Mouse (Mus musculus) myocyte (in vitro differentiated cells): ENCODE results near the gene Lrrc4. TPM values are rescaled to one million over a fixed set of nuclear protein-coding genes. Genes with fewer than 3 reads are reported as not detected.

Experiments
- H3K27me3 ChIP-seq: one replicate; pipeline ENCODE4 v1.6.1; 2011; ENCODE audit not compliant: control insufficient read depth, insufficient read depth, insufficient read length
- H3K36me3 ChIP-seq: one replicate; pipeline ENCODE4 v1.6.1; 2011; ENCODE audit not compliant: control insufficient read depth, insufficient read depth
- H3K4me2 ChIP-seq: one replicate; pipeline ENCODE4 v1.6.1; 2011; ENCODE audit warnings: low read depth, control low read depth
- H3K4me3 ChIP-seq: one replicate; pipeline ENCODE4 v1.5.1; 2011; ENCODE audit warnings: mild to moderate bottlenecking, control low read depth, moderate library complexity
- H3K79me2 ChIP-seq: one replicate; pipeline ENCODE4 v1.6.1; 2011; ENCODE audit not compliant: control insufficient read depth, insufficient read depth
- H3ac ChIP-seq: one replicate; pipeline ENCODE4 v1.6.1; 2011; ENCODE audit not compliant: control insufficient read depth, insufficient read length
- CEBPB ChIP-seq: IDR thresholded peaks from 2 replicates; pipeline ENCODE4 v1.6.1; 2011; ENCODE audit warnings: mild to moderate bottlenecking, moderate library complexity; ENCODE audit not compliant: poor library complexity, insufficient read depth, severe bottlenecking
- E2F4 ChIP-seq: IDR thresholded peaks from one replicate; pipeline ENCODE4 v1.6.1; 2011; ENCODE audit warnings: mild to moderate bottlenecking, control low read depth, moderate library complexity; ENCODE audit not compliant: insufficient read depth
- MAX ChIP-seq: IDR thresholded peaks from one replicate; pipeline ENCODE4 v1.6.1; 2011; ENCODE audit warnings: low read depth, mild to moderate bottlenecking, control low read depth
- MYOD1 ChIP-seq, 3 experiments: IDR thresholded peaks; one replicate each; pipeline ENCODE4 v1.6.1; 2011; ENCODE audit warnings: control low read depth in 2 of 3, low read depth in 2 of 3, mild to moderate bottlenecking in 2 of 3, moderate library complexity in 1 of 3; ENCODE audit not compliant: insufficient read length in 2 of 3, control insufficient read depth in 1 of 3
- MYOG ChIP-seq, 3 experiments: IDR thresholded peaks; one replicate each; pipeline ENCODE4 v1.6.1; 2011; ENCODE audit warnings: control low read depth in 2 of 3, low read depth in 2 of 3, mild to moderate bottlenecking in 2 of 3; ENCODE audit not compliant: insufficient read length in 2 of 3, control insufficient read depth in 1 of 3, insufficient read depth in 1 of 3
- POLR2A ChIP-seq: IDR thresholded peaks from one replicate; pipeline ENCODE4 v1.6.1; 2011; ENCODE audit warnings: low read depth, mild to moderate bottlenecking, control low read depth, moderate library complexity; ENCODE audit not compliant: insufficient read length
- POLR2AphosphoS2 ChIP-seq: IDR thresholded peaks from one replicate; pipeline ENCODE4 v1.6.1; 2011; ENCODE audit warnings: low read depth, control low read depth; ENCODE audit not compliant: insufficient read length
- REST ChIP-seq: IDR thresholded peaks from one replicate; pipeline ENCODE4 v1.6.1; 2011; ENCODE audit warnings: mild to moderate bottlenecking, control low read depth, moderate library complexity; ENCODE audit not compliant: insufficient read depth, insufficient read length
- SRF ChIP-seq: IDR thresholded peaks from one replicate; pipeline ENCODE4 v1.6.1; 2011; ENCODE audit warnings: low read depth; ENCODE audit not compliant: control insufficient read depth, insufficient read length
- TCF12 ChIP-seq: IDR thresholded peaks from one replicate; pipeline ENCODE4 v1.6.1; 2011; ENCODE audit warnings: mild to moderate bottlenecking, control low read depth; ENCODE audit not compliant: poor library complexity, insufficient read depth, severe bottlenecking
- TCF3 ChIP-seq: IDR thresholded peaks from one replicate; pipeline ENCODE4 v1.6.1; 2011; ENCODE audit warnings: low read depth, control low read depth; ENCODE audit not compliant: insufficient read length
- USF1 ChIP-seq: IDR thresholded peaks from one replicate; pipeline ENCODE4 v1.6.1; 2011; ENCODE audit warnings: low read depth, mild to moderate bottlenecking, control low read depth, moderate library complexity
- polyA plus RNA-seq: library from polyadenylated mRNA; unstranded; fragments of >200 nt; fragmentation: generic; extraction: Trizol; gene quantifications from one replicate; pipeline ENCODE4 v1.2.1, GENCODE M21; 2012; ENCODE audit warnings: missing spikeins

Lrrc4 gene
- polyA plus RNA-seq, 1 experiment = 0.72 TPM

GRCm38 (mm10) chr6:28871725-28872420, 40.3 kb upstream of the Lrrc4 start:
- no peak overlapping the region for H3ac ChIP-seq
- no peak for TF ChIP-seq TCF3
- TF ChIP-seq REST = no peak
- TF ChIP-seq TCF12 = no peak
- TF ChIP-seq E2F4 = no peak
- no peak for TF ChIP-seq POLR2AphosphoS2
- no peak for TF ChIP-seq MYOG (IDR thresholded peaks at IDR 0.05; ENCODE audit: control insufficient read depth in 1 of 3, insufficient read depth in 1 of 3, insufficient read length in 2 of 3, low read depth in 2 of 3)
- no peak for TF ChIP-seq CEBPB
- no peak for TF ChIP-seq MYOD1 (IDR thresholded peaks at IDR 0.05; ENCODE audit: control insufficient read depth in 1 of 3, insufficient read length in 2 of 3, low read depth in 2 of 3)
- no peak for TF ChIP-seq POLR2A
- no peak for TF ChIP-seq SRF
- no peak for TF ChIP-seq MAX
- no peak for TF ChIP-seq USF1

GRCm38 (mm10) chr6:28867516-28868251, 36.1 kb upstream of the Lrrc4 start:
- Histone ChIP-seq H3K4me3 (no peak overlapping the region), H3K4me2 (peak overlapping the region; percentile 50), H3K27me3 (no peaks in the 10 kb centered on the region), H3ac (no peak overlapping the region), H3K79me2 (peaks cover 5% of the 10 kb centered on the region), H3K36me3 (no peaks in the 10 kb centered on the region)
- no peak for TF ChIP-seq TCF3
- no peak for TF ChIP-seq MYOD1 (IDR thresholded peaks at IDR 0.05; ENCODE audit: control insufficient read depth in 1 of 3, insufficient read length in 2 of 3, low read depth in 2 of 3)
- no peak for TF ChIP-seq POLR2A
- TF ChIP-seq USF1 = no peak
- no peak for TF ChIP-seq MYOG (IDR thresholded peaks at IDR 0.05; ENCODE audit: control insufficient read depth in 1 of 3, insufficient read depth in 1 of 3, insufficient read length in 2 of 3, low read depth in 2 of 3)
- TF ChIP-seq REST = no peak
- TF ChIP-seq TCF12 = no peak
- TF ChIP-seq CEBPB = no peak
- no peak for TF ChIP-seq E2F4
- TF ChIP-seq MAX = no peak
- TF ChIP-seq SRF = no peak
- no peak for TF ChIP-seq POLR2AphosphoS2

More at GRCm38 (mm10) chr6:28871725-28872420, 40.3 kb upstream of the Lrrc4 start:
- H3K4me3 ChIP-seq = no peak overlapping the region
- H3K36me3 ChIP-seq = peaks cover 6% of the 10 kb centered on the region
- H3K27me3 ChIP-seq = no peaks in the 10 kb centered on the region
- no peak overlapping the region for H3K4me2 ChIP-seq
- peaks cover 5% of the 10 kb centered on the region for H3K79me2 ChIP-seq

GRCm38 (mm10) chr6:28866206-28866605, 34.7 kb upstream of the Lrrc4 start:
- H3K27me3 ChIP-seq = no peaks in the 10 kb centered on the region
- H3K79me2 ChIP-seq = peaks cover 5% of the 10 kb centered on the region
- no peak overlapping the region for H3ac ChIP-seq
- TF ChIP-seq E2F4 (no peak), TCF3 (no peak), SRF (no peak), CEBPB (no peak)
- peak overlapping the region; percentile 30 for H3K4me2 ChIP-seq
- no peak overlapping the region for H3K4me3 ChIP-seq
- H3K36me3 ChIP-seq = no peaks in the 10 kb centered on the region

- Histone ChIP-seq H3K4me2 (no peak overlapping the region), H3K36me3 (no peaks in the 10 kb centered on the region), H3K79me2 (peaks cover 5% of the 10 kb centered on the region), H3K4me3 (no peak overlapping the region), H3ac (no peak overlapping the region), H3K27me3 (no peaks in the 10 kb centered on the region)
- TF ChIP-seq TCF3 (no peak), SRF (no peak), E2F4 (no peak), USF1 (no peak), POLR2AphosphoS2 (no peak), MAX (no peak), MYOD1 (IDR thresholded peaks at IDR 0.05; ENCODE audit: control insufficient read depth in 1 of 3, insufficient read length in 2 of 3, low read depth in 2 of 3) (no peak), CEBPB (no peak), POLR2A (no peak), TCF12 (no peak), REST (no peak)
Observed at GRCm38 (mm10) chr6:28865112-28865511, 33.6 kb upstream of the Lrrc4 start.

- Histone ChIP-seq H3ac (no peak overlapping the region), H3K4me2 (no peak overlapping the region), H3K4me3 (no peak overlapping the region), H3K27me3 (no peaks in the 10 kb centered on the region), H3K79me2 (peaks cover 5% of the 10 kb centered on the region), H3K36me3 (no peaks in the 10 kb centered on the region)
- TF ChIP-seq E2F4 = no peak
- no peak for TF ChIP-seq TCF12
- no peak for TF ChIP-seq TCF3
- TF ChIP-seq CEBPB = no peak
- TF ChIP-seq MYOG (IDR thresholded peaks at IDR 0.05; ENCODE audit: control insufficient read depth in 1 of 3, insufficient read depth in 1 of 3, insufficient read length in 2 of 3, low read depth in 2 of 3) = no peak
- no peak for TF ChIP-seq REST
Observed at GRCm38 (mm10) chr6:28864684-28865083, 33.1 kb upstream of the Lrrc4 start.
